Mouse (Mus musculus) c-Kit-positive CD71-positive TER-119-negative erythroid progenitor cells, embryonic 14.5 days (primary cell): ENCODE results near the gene Akap9.
"Not testable (repeated sequence)": the region's sequence is repeated elsewhere in the genome, so short reads cannot be mapped to it uniquely, and the experiment has no call there.

Experiments used
- DNase-seq: peaks from one replicate; pipeline ENCODE4 v3.0.0-alpha.2; 2013; ENCODE audit warnings: low read depth

Gene Akap9

DNA sequence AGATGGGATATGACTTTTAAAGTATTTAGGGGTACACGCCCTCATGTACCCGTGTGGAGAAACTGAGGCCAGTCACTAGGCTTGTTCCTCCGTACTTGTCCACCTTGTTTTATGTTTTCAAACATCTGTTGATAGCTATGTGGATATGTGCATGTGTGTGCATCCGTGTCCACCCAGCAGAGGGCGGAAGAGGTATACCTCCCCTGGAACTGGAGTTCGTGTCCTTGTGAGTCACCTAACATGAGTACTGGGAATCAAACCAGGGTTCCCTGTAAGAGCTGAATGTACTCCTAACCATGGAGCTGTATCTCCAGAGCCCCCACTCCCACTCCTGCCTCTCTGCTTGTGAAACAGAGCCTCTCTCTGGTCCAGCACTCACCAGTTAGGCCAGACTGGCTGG is 112.5 kb downstream of the Akap9 start:
- no peak for DNase-seq

GRCm38 (mm10) chr5:4040922-4041321 is 113.1 kb downstream of the Akap9 start:
- no peak for DNase-seq

DNA sequence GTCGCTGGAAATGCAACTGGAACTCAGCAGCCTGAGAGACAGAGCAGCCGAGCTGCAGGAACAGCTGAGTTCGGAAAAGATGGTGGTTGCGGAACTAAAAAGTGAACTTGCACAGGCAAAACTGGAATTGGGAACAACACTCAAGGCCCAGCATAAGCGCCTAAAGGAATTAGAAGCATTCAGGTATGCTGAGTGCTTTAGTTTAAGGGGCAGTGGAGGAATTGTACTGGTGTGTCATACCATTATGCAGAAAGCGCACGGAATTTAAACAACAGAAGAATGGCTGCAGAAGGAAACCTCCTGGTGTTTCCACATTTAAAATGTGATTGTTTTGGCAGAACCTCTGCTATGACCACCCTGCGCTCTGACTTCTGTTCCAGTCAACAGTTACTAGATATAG is 132.5 kb downstream of the Akap9 start:
- DNase-seq = no peak

DNA sequence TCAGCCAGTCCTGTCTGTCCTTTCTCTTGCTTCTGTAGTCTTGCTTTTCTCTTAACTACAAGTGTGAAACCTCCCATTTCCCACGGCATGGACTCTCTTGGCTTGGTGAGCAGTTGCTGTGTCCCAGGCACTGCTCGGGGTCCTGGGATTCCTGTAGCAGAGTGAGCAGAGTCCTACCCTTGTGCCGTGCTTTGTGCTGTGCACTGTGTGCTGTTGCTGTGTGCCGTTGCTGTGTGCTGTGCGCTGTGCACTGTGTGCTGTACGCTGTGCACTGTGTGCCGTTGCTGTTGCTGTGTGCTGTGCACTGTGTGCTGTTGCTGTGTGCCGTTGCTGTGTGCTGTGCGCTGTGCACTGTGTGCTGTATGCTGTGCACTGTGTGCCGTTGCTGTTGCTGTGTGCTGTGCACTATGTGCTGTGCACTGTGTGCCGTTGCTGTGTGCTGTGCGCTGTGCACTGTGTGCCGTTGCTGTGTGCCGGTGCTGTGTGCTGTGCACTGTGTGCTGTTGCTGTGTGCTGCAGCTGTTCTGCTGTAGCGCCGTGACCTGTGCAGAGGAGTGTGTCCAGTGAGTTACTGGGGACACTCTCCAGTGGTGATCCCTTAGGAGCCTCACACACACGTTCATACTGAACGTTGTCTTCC is 138.7 kb downstream of the Akap9 start:
- DNase-seq = no peak

DNA sequence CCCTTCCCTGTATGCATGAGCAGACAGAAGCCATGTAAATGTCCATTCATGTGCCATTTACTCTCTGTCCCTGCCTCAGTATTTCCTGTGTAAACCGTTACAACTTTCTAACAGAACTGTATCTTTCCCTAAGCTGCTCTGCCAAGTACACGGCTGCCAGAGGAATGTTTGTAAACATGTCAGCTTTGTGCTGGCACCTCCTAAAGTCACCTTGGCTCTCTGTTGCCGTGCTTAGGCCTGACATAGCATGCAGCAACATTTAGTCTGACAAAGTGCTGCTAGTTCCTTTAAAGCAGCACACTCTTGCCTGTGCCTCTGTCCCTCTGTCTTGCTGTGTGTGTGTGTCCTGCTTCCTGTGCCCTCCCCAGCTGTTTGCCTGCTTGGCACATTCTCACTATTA is 139.3 kb downstream of the Akap9 start:
- no peak for DNase-seq

DNA sequence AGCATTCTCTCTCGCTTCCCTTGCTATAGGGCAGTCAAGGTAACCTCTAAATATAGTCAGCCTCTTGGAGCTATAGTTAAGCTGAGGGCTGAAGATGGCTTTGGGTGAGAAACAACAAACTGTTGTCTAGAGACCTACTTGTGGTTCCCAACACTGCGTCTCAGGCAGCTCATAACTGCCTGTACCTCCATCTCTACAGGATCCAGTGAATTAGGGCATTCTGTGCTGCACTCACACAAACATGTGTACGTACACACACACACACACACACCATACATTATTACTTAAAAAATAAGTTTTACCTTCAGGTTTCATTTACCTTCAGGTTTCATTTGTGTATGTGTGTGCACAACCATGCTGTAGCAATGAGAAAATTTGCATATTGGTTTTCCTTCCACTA is 151.2 kb downstream of the Akap9 start:
- no peak for DNase-seq

GRCm38 (mm10) chr5:4080861-4081260 is 153.0 kb downstream of the Akap9 start:
- no peak for DNase-seq

DNA sequence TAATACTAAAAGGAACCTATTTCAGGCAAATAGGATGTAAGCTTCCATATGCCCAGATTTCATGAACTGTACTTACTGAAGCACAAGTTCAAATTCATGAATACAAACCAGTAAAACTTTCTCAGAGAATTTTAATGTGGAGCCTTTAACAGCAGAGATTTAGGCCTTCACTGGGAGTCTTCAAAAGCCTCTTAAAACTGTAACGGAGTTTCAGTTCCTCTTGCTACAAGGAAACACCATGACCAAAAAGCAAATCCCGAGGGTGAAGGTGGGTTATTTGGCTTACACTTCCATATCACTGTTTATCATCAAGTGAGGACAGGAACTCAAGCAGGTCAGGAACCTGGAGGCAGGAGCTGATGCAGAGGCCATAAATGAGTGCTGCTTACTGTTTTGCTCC is 153.7 kb downstream of the Akap9 start:
- no peak for DNase-seq

- DNase-seq = no peak
These were observed 157.1 kb downstream of the Akap9 start for GRCm38 (mm10) chr5:4084948-4085347.

GRCm38 (mm10) chr5:4086309-4086708 is 158.5 kb downstream of the Akap9 start:
- no peak for DNase-seq

- no peak for DNase-seq
These were observed 160.3 kb downstream of the Akap9 start for GRCm38 (mm10) chr5:4088190-4088589.

DNA sequence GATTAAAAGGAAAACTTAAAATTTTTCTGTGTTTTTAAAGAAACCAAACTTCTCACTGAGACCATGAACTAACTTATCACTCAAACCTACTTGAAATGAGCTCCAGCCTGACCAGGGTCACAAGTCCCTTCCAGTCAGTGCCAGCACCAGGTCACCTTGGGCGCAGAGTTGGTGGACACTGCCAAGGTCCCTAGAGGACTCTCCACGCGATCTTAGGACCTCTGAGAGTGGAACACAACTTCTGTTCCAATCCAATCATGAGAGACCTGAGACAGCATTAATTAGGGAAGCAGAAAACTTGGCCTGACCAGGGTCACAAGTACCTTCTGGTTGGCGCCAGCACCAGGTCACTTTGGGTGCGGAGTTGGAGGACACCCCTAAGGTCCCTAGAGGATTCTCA is 166.6 kb downstream of the Akap9 start:
- DNase-seq = no peak

GRCm38 (mm10) chr5:4101031-4101430 is 173.2 kb downstream of the Akap9 start:
- DNase-seq = no peak

- no peak for DNase-seq
These were observed 173.9 kb downstream of the Akap9 start for GRCm38 (mm10) chr5:4101770-4102169.

DNA sequence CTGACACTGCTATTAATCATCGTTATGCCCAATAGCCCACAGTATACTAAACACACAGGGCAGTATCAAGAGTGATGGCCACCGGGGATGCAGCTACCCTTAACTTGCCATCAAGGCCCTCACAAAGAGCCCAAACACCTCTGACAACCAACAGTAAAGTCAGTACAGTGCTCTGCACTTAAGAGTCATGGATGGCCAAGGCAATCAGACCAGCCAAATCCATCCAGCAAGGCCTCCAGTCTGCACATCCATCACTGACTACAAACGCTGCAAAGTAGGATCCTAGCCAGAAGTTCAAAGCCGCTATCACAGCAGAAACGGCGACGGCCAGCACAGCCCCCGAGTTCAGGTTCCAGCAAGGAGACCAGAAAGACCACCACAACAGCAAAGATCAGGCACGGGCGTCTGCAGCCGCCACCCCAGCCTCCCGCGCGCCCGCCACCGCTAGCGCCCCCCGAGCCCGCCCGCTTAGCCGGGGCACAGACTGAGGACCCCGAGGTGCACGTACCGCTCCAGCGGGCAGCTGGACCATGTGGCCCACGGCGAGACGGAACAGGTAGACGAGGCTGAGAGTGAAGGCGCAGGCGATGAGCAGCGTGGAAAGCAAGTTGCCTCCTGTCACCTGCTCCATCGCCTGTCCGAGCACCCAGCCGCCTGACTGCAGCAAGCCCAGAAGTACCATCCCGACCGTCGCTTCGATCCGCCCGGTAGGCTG is 175.9 kb downstream of the Akap9 start:
- no peak for DNase-seq

DNA sequence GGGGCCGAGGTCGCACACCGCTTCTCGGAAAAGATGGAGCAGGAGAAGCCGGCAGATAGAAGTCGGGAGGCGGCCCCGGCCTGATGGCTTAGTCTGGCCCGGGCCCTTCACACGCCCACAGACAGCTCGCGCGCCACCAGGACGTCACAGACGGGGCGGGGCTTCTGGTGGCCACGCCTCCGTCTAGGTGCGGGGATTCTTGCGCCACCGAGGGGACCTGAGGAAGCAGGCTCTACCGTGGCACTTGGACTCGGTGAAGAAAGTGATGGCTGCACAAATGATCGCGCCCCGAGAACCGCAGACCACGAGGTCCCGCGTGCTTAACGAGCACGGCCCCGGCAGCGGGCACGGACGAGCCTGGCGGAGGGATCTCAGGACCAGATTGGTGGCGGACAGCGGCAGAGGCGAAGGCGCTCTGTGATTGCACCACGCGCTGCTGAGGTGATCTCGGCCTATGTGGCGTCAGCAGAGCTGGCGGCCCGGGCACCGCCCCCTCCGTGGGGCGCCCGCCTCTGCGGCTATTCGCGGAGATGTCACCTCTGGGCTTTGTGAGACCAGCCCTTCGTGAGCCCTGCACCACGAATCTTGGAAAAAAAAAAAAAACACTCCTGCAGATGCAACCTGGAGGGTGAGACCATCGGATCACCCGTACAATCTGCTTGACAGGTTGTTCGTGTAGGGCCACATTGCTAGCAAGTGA is 176.6 kb downstream of the Akap9 start, which contains the start of gene Cyp51:
Gene Cyp51, minus strand, starts transcription at position 406 of the 700 bp plus-strand sequence.
- peak; percentile 78 for DNase-seq

- no peak for DNase-seq
These were observed 177.9 kb downstream of the Akap9 start for GRCm38 (mm10) chr5:4105651-4106186.

- not testable (repeated sequence) for DNase-seq
These were observed 179.2 kb downstream of the Akap9 start for GRCm38 (mm10) chr5:4107056-4107455.

- no peak for DNase-seq
These were observed 184.8 kb downstream of the Akap9 start for GRCm38 (mm10) chr5:4112570-4113098.
